Mouse (Mus musculus) kidney, postnatal 36 days (tissue): ENCODE data around the gene Gm28891.
"Not testable (repeated sequence)": the region's sequence is repeated elsewhere in the genome, so short reads cannot be mapped to it uniquely, and the experiment has no call there.

Source experiments
- DNase-seq, 2 experiments: peaks; one replicate each; pipeline ENCODE4 v3.0.0; 2021 to 2022; ENCODE audit warnings: mixed read lengths in 2 of 2

Gene Gm28891

DNA sequence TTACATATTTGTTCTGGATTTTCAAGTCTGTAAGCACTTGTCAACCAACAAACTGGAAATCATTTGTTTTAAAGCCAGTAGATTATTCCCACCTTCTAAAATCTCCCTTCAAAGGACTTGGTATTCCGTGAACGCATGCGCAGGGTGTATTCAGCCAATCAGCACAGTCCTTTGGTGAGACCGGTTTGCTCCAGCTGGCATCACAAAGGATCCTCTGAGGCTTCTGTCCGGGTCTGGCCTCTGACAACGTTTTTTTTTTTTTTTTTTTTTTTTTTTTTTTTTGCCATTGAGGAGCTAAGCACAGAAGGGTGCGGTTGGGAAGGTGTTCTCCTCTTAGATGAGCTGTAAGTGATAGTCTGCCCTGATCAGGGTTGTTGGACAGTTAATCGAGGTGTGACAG, at the start of gene Gm28891:
Gm28891 (plus strand) TSS at position 301 of the 400 bp plus-strand sequence.
- DNase-seq = not testable (repeated sequence)
